Mouse (Mus musculus) kidney, postnatal 0 days (tissue): Measurements from ENCODE around the gene Camsap1. TPM values are rescaled to one million over a fixed set of nuclear protein-coding genes. Genes with fewer than 3 reads are reported as not detected.

Experiments
- ATAC-seq: fragments of 200-750 bp; cut with Nextera tagmentation; replicated peaks from 2 replicates; pipeline ENCODE4 v1.8.0; 2017; ENCODE audit warnings: low read depth, moderate number of reproducible peaks, moderate TSS enrichment, moderate library complexity; ENCODE audit not compliant: low FRiP score
- DNase-seq: peaks from one replicate; pipeline ENCODE4 v3.0.0-alpha.2; 2016; ENCODE audit warnings: low spot score
- H3K27ac ChIP-seq: fragments of 300-500 bp; sonication (generic); 2 replicates; pipeline ENCODE4 v1.5.1; 2014; ENCODE audit warnings: mild to moderate bottlenecking
- H3K27me3 ChIP-seq: fragments of 300-500 bp; sonication (generic); 2 replicates; pipeline ENCODE4 v1.6.1; 2014; ENCODE audit warnings: low read length, mixed read lengths; ENCODE audit not compliant: insufficient read depth
- H3K36me3 ChIP-seq: fragments of 300-500 bp; sonication (generic); 2 replicates; pipeline ENCODE4 v1.6.1; 2014; ENCODE audit warnings: low read length, mixed read lengths; ENCODE audit not compliant: insufficient read depth
- H3K4me1 ChIP-seq: fragments of 300-500 bp; sonication (generic); replicated peaks from 2 replicates; pipeline ENCODE4 v1.6.1; 2014; ENCODE audit warnings: antibody characterized with exemption, low read length, mixed read lengths; ENCODE audit not compliant: insufficient read depth
- H3K4me2 ChIP-seq: fragments of 300-500 bp; sonication (generic); 2 replicates; pipeline ENCODE4 v1.6.1; 2014; ENCODE audit warnings: mild to moderate bottlenecking, low read length, moderate library complexity, mixed read lengths
- H3K4me3 ChIP-seq: fragments of 300-500 bp; sonication (generic); replicated peaks from 2 replicates; pipeline ENCODE4 v1.5.1; 2014; ENCODE audit warnings: low read depth, low read length
- H3K9ac ChIP-seq: fragments of 300-500 bp; sonication (generic); 2 replicates; pipeline ENCODE4 v1.6.1; 2014; ENCODE audit warnings: low read depth, low read length
- H3K9me3 ChIP-seq: fragments of 300-500 bp; sonication (generic); replicated peaks from 2 replicates; pipeline ENCODE4 v1.6.1; 2016; ENCODE audit warnings: low read length, inconsistent platforms, mixed read lengths
- CTCF ChIP-seq: IDR thresholded peaks from 2 replicates; pipeline ENCODE4 v1.5.1; 2016; ENCODE audit warnings: antibody characterized with exemption, low read depth, mild to moderate bottlenecking, moderate library complexity
- WGBS: fragments of 180-500 bp; shearing (Covaris S2); extraction: QIAGEN DNeasy Blood & Tissue Kit; methylation state at CpG from one replicate; pipeline ENCODE4 v1.1.7; 2014; 5-methylcytosine and 5-hydroxymethylcytosine counted together
- polyA plus RNA-seq: library from polyadenylated mRNA; unstranded; fragments of >200 nt; fragmentation: Nextera tagmentation; extraction: Ambion mirVana; gene quantifications from 2 replicates; pipeline ENCODE4 v1.2.1, GENCODE M21; 2015

The Camsap1 gene
- polyA plus RNA-seq, 1 experiment from 2014 or later: 9.1 TPM

- no peaks in the 10 kb centered on the region for H3K27me3 ChIP-seq
- DNase-seq: no peak
- H3K4me1 ChIP-seq: no peaks in the 10 kb centered on the region
- no peak for TF ChIP-seq CTCF
- no peak overlapping the region for H3K27ac ChIP-seq
- H3K4me3 ChIP-seq: no peak overlapping the region
- WGBS: 89% methylated on average over 3 of the region's 3 CpGs
- no peaks in the 10 kb centered on the region for H3K9me3 ChIP-seq
- no peaks in the 10 kb centered on the region for H3K36me3 ChIP-seq
- no peak overlapping the region for H3K4me2 ChIP-seq
- no peak for ATAC-seq
- no peak overlapping the region for H3K9ac ChIP-seq
These were observed 98.3 kb downstream of the Camsap1 start for GRCm38 (mm10) chr2:25884756-25885155.

- ATAC-seq (no peak), DNase-seq (peak; percentile 10)
- Histone ChIP-seq H3K27ac (no peak overlapping the region), H3K4me2 (no peak overlapping the region), H3K4me3 (no peak overlapping the region), H3K27me3 (peaks cover 8% of the 10 kb centered on the region), H3K36me3 (no peaks in the 10 kb centered on the region), H3K9ac (no peak overlapping the region), H3K4me1 (0 out of 2 replicates have a peak, but pooled peaks cover 5% of the 10 kb centered on the region), H3K9me3 (no peaks in the 10 kb centered on the region)
- WGBS: 16% methylated on average over 1 of the region's 1 CpGs
- no peak for TF ChIP-seq CTCF
These were observed 100.8 kb downstream of the Camsap1 start for GRCm38 (mm10) chr2:25882276-25882675.

- DNase-seq (no peak), ATAC-seq (no peak)
- no peak for TF ChIP-seq CTCF
- no peak overlapping the region for H3K9ac ChIP-seq
- H3K27ac ChIP-seq: no peak overlapping the region
- no peaks in the 10 kb centered on the region for H3K9me3 ChIP-seq
- no peak overlapping the region for H3K4me2 ChIP-seq
- no peaks in the 10 kb centered on the region for H3K36me3 ChIP-seq
- no peak overlapping the region for H3K4me3 ChIP-seq
- 0 out of 2 replicates have a peak, but pooled peaks cover 5% of the 10 kb centered on the region for H3K4me1 ChIP-seq
- 78% methylated on average over 4 of the region's 4 CpGs for WGBS
- peaks cover 10% of the 10 kb centered on the region for H3K27me3 ChIP-seq
These were observed 104.0 kb downstream of the Camsap1 start for GRCm38 (mm10) chr2:25879061-25879460.

- Histone ChIP-seq H3K4me3 (no peak overlapping the region), H3K9ac (no peak overlapping the region), H3K4me2 (no peak overlapping the region), H3K9me3 (no peaks in the 10 kb centered on the region), H3K27ac (no peak overlapping the region), H3K4me1 (0 out of 2 replicates have a peak, but pooled peaks cover 5% of the 10 kb centered on the region), H3K27me3 (peaks cover 10% of the 10 kb centered on the region), H3K36me3 (no peaks in the 10 kb centered on the region)
- no peak for DNase-seq
- 70% methylated on average over 2 of the region's 2 CpGs for WGBS
- TF ChIP-seq CTCF: no peak
- no peak for ATAC-seq
These were observed 104.6 kb downstream of the Camsap1 start for GRCm38 (mm10) chr2:25878516-25878915.

GRCm38 (mm10) chr2:25877736-25878268, 105.3 kb downstream of the Camsap1 start:
- Histone ChIP-seq H3K4me2 (peak overlapping the region; percentile 65), H3K27me3 (peaks cover 10% of the 10 kb centered on the region), H3K36me3 (no peaks in the 10 kb centered on the region), H3K9ac (no peak overlapping the region), H3K9me3 (no peaks in the 10 kb centered on the region), H3K27ac (no peak overlapping the region), H3K4me1 (0 out of 2 replicates have a peak, but pooled peaks cover 5% of the 10 kb centered on the region), H3K4me3 (peak overlapping the region; percentile 26)
- ATAC-seq (no peak), DNase-seq (no peak)
- TF ChIP-seq CTCF: no peak
- WGBS: 3% methylated on average over 48 of the region's 49 CpGs

- no peak for ATAC-seq
- Histone ChIP-seq H3K9ac (no peak overlapping the region), H3K27ac (no peak overlapping the region), H3K9me3 (no peaks in the 10 kb centered on the region), H3K4me3 (peak overlapping the region; percentile 26), H3K36me3 (no peaks in the 10 kb centered on the region), H3K27me3 (peaks cover 10% of the 10 kb centered on the region), H3K4me1 (0 out of 2 replicates have a peak, but pooled peaks cover 5% of the 10 kb centered on the region), H3K4me2 (peak overlapping the region; percentile 65)
- no peak for TF ChIP-seq CTCF
- no peak for DNase-seq
- 30% methylated on average over 7 of the region's 7 CpGs for WGBS
These were observed 105.8 kb downstream of the Camsap1 start for GRCm38 (mm10) chr2:25877250-25877735.

Other genes starting within 250 kb of the Camsap1 start
- gene Obp2b, start 246.3 kb downstream of the Camsap1 start, polyA plus RNA-seq: not detected in 2 replicates
- gene Lcn3, start 217.7 kb downstream of the Camsap1 start, polyA plus RNA-seq: not detected in 2 replicates
- not detected in 2 replicates for gene Lcn11, start 206.3 kb downstream of the Camsap1 start, polyA plus RNA-seq
- gene Gm13539, start 201.0 kb downstream of the Camsap1 start, polyA plus RNA-seq: not detected in 2 replicates
- gene Glt6d1, start 167.4 kb downstream of the Camsap1 start, polyA plus RNA-seq: not detected in 2 replicates
- not detected in 2 replicates for gene Lcn9, start 160.1 kb downstream of the Camsap1 start, polyA plus RNA-seq
- gene Sohlh1, start 136.0 kb downstream of the Camsap1 start, polyA plus RNA-seq: not detected in 2 replicates
- gene Kcnt1, start 119.5 kb downstream of the Camsap1 start, polyA plus RNA-seq: 0.18 and 0.24 TPM in 2 replicates
- 77.2 and 82.3 TPM in 2 replicates for gene Ubac1, start 38.5 kb upstream of the Camsap1 start, polyA plus RNA-seq
- 11.3 and 12.2 TPM in 2 replicates for gene Nacc2, start 139.9 kb upstream of the Camsap1 start, polyA plus RNA-seq
- gene Lhx3, start 225.0 kb upstream of the Camsap1 start, polyA plus RNA-seq: not detected in 2 replicates